8 mouse cellular contexts compared by ENCODE assay signal in genomic region chr12:69458170-69458841, GRCm38 (mm10).
DNase-seq lines count a peak whose midpoint lies in the region; ATAC-seq and TF ChIP-seq lines count a peak whose summit lies in the region.

No protein-coding gene starts in this region.

- no peak overlapping the region for H3K4me2 ChIP-seq in heart, embryonic 12.5 days
- peak overlapping the region; percentile 3; the same call in 1 of the 2 replicates for H3K4me2 ChIP-seq in stomach, embryonic 16.5 days (ENCODE audit: low read depth, low read length)

- intact Hi-C loops in heart, adult 2 months (cut with DNase I), result no loop called here

- TF ChIP-seq EP300 in heart, adult 2 months (IDR thresholded peaks at IDR 0.05; ENCODE audit: insufficient read depth, low read depth, low read length), result 0 out of 2 replicates have a peak, but pooled peaks have one; percentile 14

- peak; percentile 49; the same call in 1 of the 2 replicates for TF ChIP-seq POLR2A in heart, adult 2 months (IDR thresholded peaks at IDR 0.05; ENCODE audit: insufficient read depth, low read depth, low read length)
- no peak for TF ChIP-seq POLR2A in testis, adult 2 months (IDR thresholded peaks at IDR 0.05; ENCODE audit: control insufficient read depth, low read depth, low read length)

- TF ChIP-seq CTCF in heart, adult 2 months (IDR thresholded peaks at IDR 0.05), result no peak
- no peak for TF ChIP-seq CTCF in testis, adult 2 months (IDR thresholded peaks at IDR 0.05; ENCODE audit: control insufficient read depth, insufficient read depth, insufficient replicate concordance, low read depth, low read length)

- peak overlapping the region; percentile 72 for H3K27ac ChIP-seq in heart, adult 2 months
- H3K27ac ChIP-seq in heart, embryonic 12.5 days (ENCODE audit: poor library complexity, severe bottlenecking), result no peak overlapping the region
- H3K27ac ChIP-seq in testis, adult 2 months (ENCODE audit: control insufficient read depth, insufficient read depth, low read depth, low read length), result peak overlapping the region; percentile 54; the same call in 1 of the 2 replicates
- H3K27ac ChIP-seq in stomach, embryonic 16.5 days (ENCODE audit: low read length), result peak overlapping the region; percentile 83

- ATAC-seq in heart, embryonic 12.5 days (ENCODE audit: insufficient number of reproducible peaks, low FRiP score), result no peak
- peak; percentile 74 for ATAC-seq in stomach, embryonic 16.5 days (ENCODE audit: insufficient read depth, low FRiP score)

- peak; percentile 42 to 71 for DNase-seq in heart, adult 2 months
- no peak for DNase-seq in testis, postnatal 14 days (ENCODE audit: low spot score)
- DNase-seq in fibroblast of lung, adult 2 months (ENCODE audit: low read depth), result peak; percentile 94
- DNase-seq in kidney, postnatal 25 days, result peak; percentile 26 to 54
- DNase-seq in spleen, postnatal 14 days (ENCODE audit: low spot score in 2 of 2), result no peak

- 25% methylated on average over 14 of the region's 14 CpGs for WGBS in heart, adult 2 months
- WGBS in heart, embryonic 12.5 days, result 65% methylated on average over 14 of the region's 14 CpGs
- WGBS in stomach, embryonic 16.5 days, result 24% methylated on average over 14 of the region's 14 CpGs

- H3K79me2 ChIP-seq in heart, adult 2 months (replicated peaks; ENCODE audit: control insufficient read depth, insufficient read depth, low read length), result no peaks in the 10 kb centered on the region

- peaks cover 7% of the 10 kb centered on the region for H3K4me1 ChIP-seq in heart, adult 2 months (ENCODE audit: control insufficient read depth, insufficient read depth, low read length)
- peaks cover 8% of the 10 kb centered on the region; the same call in 1 of the 2 replicates for H3K4me1 ChIP-seq in heart, embryonic 12.5 days (replicated peaks)
- H3K4me1 ChIP-seq in testis, adult 2 months (ENCODE audit: control insufficient read depth, insufficient read depth, low read length), result no peaks in the 10 kb centered on the region; the same call in 1 of the 2 replicates
- H3K4me1 ChIP-seq in stomach, embryonic 16.5 days (ENCODE audit: control insufficient read depth, insufficient read depth, low read length), result peaks cover 21% of the 10 kb centered on the region

- no peaks in the 10 kb centered on the region; the same call in 1 of the 2 replicates for H3K9me3 ChIP-seq in heart, embryonic 12.5 days (replicated peaks)
- H3K9me3 ChIP-seq in stomach, embryonic 16.5 days (replicated peaks; ENCODE audit: control insufficient read depth, low read length), result no peaks in the 10 kb centered on the region

- H3K36me3 ChIP-seq in heart, adult 2 months (ENCODE audit: control insufficient read depth, insufficient read depth, low read length), result no peaks in the 10 kb centered on the region
- no peaks in the 10 kb centered on the region for H3K36me3 ChIP-seq in heart, embryonic 12.5 days
- H3K36me3 ChIP-seq in testis, adult 2 months (ENCODE audit: control insufficient read depth, insufficient read depth, low read length), result no peaks in the 10 kb centered on the region
- no peaks in the 10 kb centered on the region for H3K36me3 ChIP-seq in stomach, embryonic 16.5 days (ENCODE audit: control insufficient read depth, insufficient read depth, low read length)

- no peak overlapping the region for H3K4me3 ChIP-seq in heart, adult 2 months
- no peak overlapping the region for H3K4me3 ChIP-seq in heart, embryonic 12.5 days
- no peak overlapping the region for H3K4me3 ChIP-seq in testis, adult 2 months (ENCODE audit: control insufficient read depth, low read depth, low read length)
- no peak overlapping the region for H3K4me3 ChIP-seq in stomach, embryonic 16.5 days (replicated peaks; ENCODE audit: low read length)

- H3K9ac ChIP-seq in heart, adult 2 months (ENCODE audit: low read depth, low read length), result peak overlapping the region; percentile 3; the same call in 1 of the 2 replicates
- H3K9ac ChIP-seq in heart, embryonic 12.5 days, result no peak overlapping the region
- peak overlapping the region; percentile 39; the same call in 1 of the 2 replicates for H3K9ac ChIP-seq in stomach, embryonic 16.5 days (ENCODE audit: low read length)

- H3K27me3 ChIP-seq in heart, adult 2 months (ENCODE audit: control insufficient read depth, insufficient read depth, low read length), result no peaks in the 10 kb centered on the region
- H3K27me3 ChIP-seq in heart, embryonic 12.5 days (replicated peaks), result no peaks in the 10 kb centered on the region
- H3K27me3 ChIP-seq in testis, adult 2 months (ENCODE audit: control insufficient read depth, insufficient read depth, low read length), result no peaks in the 10 kb centered on the region
- no peaks in the 10 kb centered on the region for H3K27me3 ChIP-seq in stomach, embryonic 16.5 days (ENCODE audit: control insufficient read depth, insufficient read depth, low read length)

Comparison
In these comparisons a context has a peak if more than half of its experiments do, and no peak if none do; other contexts are left out.
1. DNase-seq: peak in heart, adult 2 months (2 of 2), fibroblast of lung, adult 2 months (single experiment) and kidney, postnatal 25 days (2 of 2); none in testis, postnatal 14 days (single experiment) and spleen, postnatal 14 days (0 of 2).